Mouse (Mus musculus) midbrain, embryonic 14.5 days (tissue): Measurements from ENCODE around the gene Nckap5. TPM values are rescaled to one million over a fixed set of nuclear protein-coding genes. Genes with fewer than 3 reads are reported as not detected.

Experiments used
- ATAC-seq: fragments of 200-750 bp; cut with Nextera tagmentation; 2 replicates; pipeline ENCODE4 v1.8.0; 2017; ENCODE audit warnings: moderate number of reproducible peaks, moderate library complexity; ENCODE audit not compliant: low FRiP score, low TSS enrichment
- DNase-seq: peaks from one replicate; pipeline ENCODE4 v3.0.0-alpha.2; 2015
- H3K27ac ChIP-seq: fragments of 300-500 bp; sonication (generic); replicated peaks from 2 replicates; pipeline ENCODE4 v1.5.1; 2014; ENCODE audit warnings: mild to moderate bottlenecking, low read depth, low read length, moderate library complexity
- H3K27me3 ChIP-seq: fragments of 300-500 bp; sonication (generic); 2 replicates; pipeline ENCODE4 v1.6.1; 2014; ENCODE audit warnings: low read length, control low read depth, mixed read lengths; ENCODE audit not compliant: control insufficient read depth, insufficient read depth
- H3K36me3 ChIP-seq: fragments of 300-500 bp; sonication (generic); 2 replicates; pipeline ENCODE4 v1.6.1; 2014; ENCODE audit warnings: low read length, control low read depth; ENCODE audit not compliant: control insufficient read depth, insufficient read depth
- H3K4me1 ChIP-seq: fragments of 300-500 bp; sonication (generic); 2 replicates; pipeline ENCODE4 v1.6.1; 2014; ENCODE audit warnings: mild to moderate bottlenecking, antibody characterized with exemption, low read length, control low read depth; ENCODE audit not compliant: control insufficient read depth, insufficient read depth
- H3K4me2 ChIP-seq: fragments of 300-500 bp; sonication (generic); 2 replicates; pipeline ENCODE4 v1.6.1; 2014; ENCODE audit warnings: mild to moderate bottlenecking, low read length, moderate library complexity
- H3K4me3 ChIP-seq: fragments of 300-500 bp; sonication (generic); replicated peaks from 2 replicates; pipeline ENCODE4 v1.5.1; 2014; ENCODE audit warnings: low read depth, low read length
- H3K9ac ChIP-seq: fragments of 300-500 bp; sonication (generic); replicated peaks from 2 replicates; pipeline ENCODE4 v1.6.1; 2014; ENCODE audit warnings: mild to moderate bottlenecking, low read length, moderate library complexity
- H3K9me3 ChIP-seq: fragments of 300-500 bp; sonication (generic); 2 replicates; pipeline ENCODE4 v1.6.1; 2016; ENCODE audit warnings: low read length, control low read depth, mixed read lengths; ENCODE audit not compliant: control insufficient read depth
- WGBS: fragments of 180-500 bp; shearing (Covaris S2); extraction: QIAGEN DNeasy Blood & Tissue Kit; methylation state at CpG from one replicate; pipeline ENCODE4 v1.1.7; 2014; 5-methylcytosine and 5-hydroxymethylcytosine counted together
- polyA plus RNA-seq: library from polyadenylated mRNA; unstranded; fragments of >200 nt; fragmentation: Nextera tagmentation; extraction: Ambion mirVana; gene quantifications from 2 replicates; pipeline ENCODE4 v1.2.1, GENCODE M21; 2014

Gene Nckap5
- polyA plus RNA-seq, 1 experiment from 2014 or later, result 14.6 TPM

DNA sequence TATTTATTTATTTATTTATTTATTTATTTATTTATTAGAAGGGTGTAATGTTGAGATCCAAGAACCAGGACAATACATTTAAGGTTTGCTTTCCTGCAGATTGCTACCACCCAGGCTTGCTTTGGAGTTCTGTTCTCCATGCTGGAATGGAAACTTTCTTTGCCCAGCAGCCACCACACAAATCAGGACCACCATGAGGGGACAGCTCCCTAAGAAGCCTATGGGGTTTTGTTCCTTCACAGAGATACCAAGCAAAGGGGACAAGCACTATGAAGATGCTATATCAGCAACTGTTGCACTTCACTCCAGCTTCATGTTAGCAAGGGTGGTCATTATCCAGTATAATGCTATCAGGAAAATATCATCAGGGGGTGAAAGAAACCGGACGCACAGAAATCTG, 513.7 kb downstream of the Nckap5 start:
- DNase-seq, result peak; percentile 14

DNA sequence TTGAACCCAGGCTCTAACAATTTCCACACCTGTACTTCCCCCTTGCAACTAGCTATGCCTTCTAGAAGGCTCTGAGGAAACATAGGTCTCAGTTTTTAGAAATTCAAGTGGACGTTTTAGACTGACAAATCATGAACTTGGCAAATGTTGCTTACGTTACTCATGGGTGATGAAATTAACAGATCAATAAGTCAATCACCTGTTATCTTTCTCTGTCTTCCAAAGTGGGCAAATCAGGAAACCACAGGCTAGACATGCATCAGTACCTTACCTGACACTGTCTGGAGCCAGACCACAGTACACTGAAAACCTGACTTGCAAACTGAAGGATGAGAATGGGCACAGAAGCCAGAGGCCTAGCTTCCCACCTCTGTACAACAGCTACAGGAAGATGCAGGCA, 529.5 kb downstream of the Nckap5 start:
- H3K4me1 ChIP-seq, result no peaks in the 10 kb centered on the region
- no peaks in the 10 kb centered on the region for H3K36me3 ChIP-seq
- DNase-seq, result no peak
- no peak overlapping the region for H3K4me3 ChIP-seq
- H3K4me2 ChIP-seq, result no peak overlapping the region
- H3K9ac ChIP-seq, result no peak overlapping the region
- WGBS, result 91% methylated on average over 2 of the region's 2 CpGs
- H3K9me3 ChIP-seq, result no peaks in the 10 kb centered on the region
- H3K27ac ChIP-seq, result no peak overlapping the region
- no peak for ATAC-seq
- no peaks in the 10 kb centered on the region for H3K27me3 ChIP-seq

More for the DNA sequence above, 513.7 kb downstream of the Nckap5 start:
- no peak for ATAC-seq
- Histone ChIP-seq H3K4me3 (no peak overlapping the region), H3K4me1 (no peaks in the 10 kb centered on the region), H3K9ac (no peak overlapping the region), H3K27ac (no peak overlapping the region), H3K9me3 (no peaks in the 10 kb centered on the region), H3K36me3 (no peaks in the 10 kb centered on the region), H3K4me2 (no peak overlapping the region), H3K27me3 (no peaks in the 10 kb centered on the region)
- WGBS, result 87% methylated on average over 2 of the region's 2 CpGs

DNA sequence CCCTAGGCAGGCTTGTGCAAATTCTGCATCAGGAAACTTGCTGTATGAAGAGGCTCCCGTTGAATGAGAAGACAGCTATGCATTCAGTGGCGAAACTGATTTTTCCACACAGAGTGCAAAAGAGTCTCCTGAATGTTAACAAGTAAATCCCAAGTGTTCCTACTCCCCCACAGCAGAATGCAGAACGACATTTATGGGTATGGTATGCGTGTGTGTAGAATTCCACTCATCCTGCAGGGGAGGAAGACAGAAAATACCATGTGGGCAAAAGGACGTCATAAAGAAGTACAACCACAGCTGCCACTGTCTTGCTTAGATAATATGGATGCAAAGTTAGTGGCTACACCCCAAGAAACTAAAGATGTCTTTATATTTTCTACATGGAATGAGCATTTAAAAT, 565.7 kb downstream of the Nckap5 start:
- DNase-seq (peak; percentile 12), ATAC-seq (no peak)
- Histone ChIP-seq H3K27ac (no peak overlapping the region), H3K27me3 (no peaks in the 10 kb centered on the region), H3K4me3 (no peak overlapping the region), H3K4me1 (no peaks in the 10 kb centered on the region), H3K9ac (no peak overlapping the region), H3K36me3 (no peaks in the 10 kb centered on the region), H3K9me3 (no peaks in the 10 kb centered on the region), H3K4me2 (no peak overlapping the region)
- 62% methylated on average over 5 of the region's 5 CpGs for WGBS

DNA sequence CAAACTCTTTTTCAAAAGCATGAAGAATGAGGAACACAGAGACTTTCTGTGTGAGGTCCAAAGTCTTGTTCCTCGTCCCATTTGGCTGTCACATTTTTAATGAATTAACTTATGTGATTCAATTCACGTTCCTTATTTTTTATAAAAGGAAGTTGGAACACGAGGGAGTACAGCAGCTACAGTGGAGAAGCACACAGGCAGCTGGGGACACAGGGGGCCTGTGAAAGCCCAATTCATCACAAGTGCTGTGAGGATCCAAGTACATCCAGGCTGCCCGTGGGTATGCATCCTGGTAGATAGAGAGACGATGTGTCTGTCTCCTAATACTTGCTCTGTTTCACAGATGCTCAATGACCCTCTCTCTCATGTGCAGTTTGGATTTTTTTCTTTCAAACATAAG, 576.2 kb downstream of the Nckap5 start:
- Histone ChIP-seq H3K9me3 (no peaks in the 10 kb centered on the region), H3K9ac (no peak overlapping the region), H3K36me3 (no peaks in the 10 kb centered on the region), H3K27ac (no peak overlapping the region), H3K27me3 (no peaks in the 10 kb centered on the region), H3K4me1 (no peaks in the 10 kb centered on the region), H3K4me2 (no peak overlapping the region), H3K4me3 (no peak overlapping the region)
- 81% methylated on average over 5 of the region's 5 CpGs for WGBS
- ATAC-seq (no peak), DNase-seq (no peak)

DNA sequence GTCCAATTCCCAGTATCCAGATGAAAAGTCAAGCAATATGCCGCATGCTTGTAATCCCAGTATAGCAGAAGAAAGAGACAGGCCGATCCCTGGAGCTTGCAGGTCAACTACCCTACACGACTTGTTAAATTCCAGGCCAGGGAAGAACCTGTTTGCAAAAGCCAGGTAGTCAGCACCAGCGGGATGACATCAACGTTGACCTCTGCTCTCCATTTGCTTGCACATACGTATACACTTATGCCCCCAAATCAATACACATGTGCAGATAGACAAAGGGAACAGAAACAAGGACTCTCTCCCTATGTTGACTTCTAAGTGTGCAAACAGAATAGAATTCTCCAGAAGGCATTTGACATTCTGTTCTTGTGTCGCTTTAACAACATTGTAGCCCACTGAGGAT, 576.7 kb downstream of the Nckap5 start:
- H3K9me3 ChIP-seq, result no peaks in the 10 kb centered on the region
- no peak overlapping the region for H3K27ac ChIP-seq
- no peaks in the 10 kb centered on the region for H3K27me3 ChIP-seq
- H3K36me3 ChIP-seq, result no peaks in the 10 kb centered on the region
- H3K4me3 ChIP-seq, result no peak overlapping the region
- DNase-seq (no peak), ATAC-seq (no peak)
- H3K4me2 ChIP-seq, result no peak overlapping the region
- no peak overlapping the region for H3K9ac ChIP-seq
- WGBS, result 93% methylated on average over 7 of the region's 7 CpGs
- H3K4me1 ChIP-seq, result no peaks in the 10 kb centered on the region

DNA sequence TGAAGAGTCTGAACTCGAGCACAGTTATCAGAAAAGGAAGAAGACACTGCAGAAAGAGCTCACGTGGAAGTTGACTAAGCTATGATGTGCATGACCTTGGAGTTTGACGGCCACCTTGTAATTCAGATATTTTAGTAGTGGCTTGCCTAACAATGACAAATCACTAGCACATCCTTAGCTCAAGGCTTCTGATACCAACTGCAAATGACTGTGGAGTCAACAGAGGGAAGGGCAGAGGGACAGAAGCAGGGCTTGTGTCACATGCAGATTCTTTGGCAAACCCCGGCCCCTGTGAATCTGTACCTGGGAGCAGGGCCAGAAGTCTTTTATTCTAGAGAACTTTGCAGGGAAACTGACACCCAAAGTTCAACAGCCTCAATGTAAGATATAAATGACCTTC, 597.4 kb downstream of the Nckap5 start:
- no peak for ATAC-seq
- H3K27me3 ChIP-seq, result no peaks in the 10 kb centered on the region
- H3K9ac ChIP-seq, result no peak overlapping the region
- no peak overlapping the region for H3K4me2 ChIP-seq
- H3K27ac ChIP-seq, result no peak overlapping the region
- no peak for DNase-seq
- H3K4me1 ChIP-seq, result no peaks in the 10 kb centered on the region
- 91% methylated on average over 4 of the region's 4 CpGs for WGBS
- no peaks in the 10 kb centered on the region for H3K9me3 ChIP-seq
- no peaks in the 10 kb centered on the region for H3K36me3 ChIP-seq
- no peak overlapping the region for H3K4me3 ChIP-seq

DNA sequence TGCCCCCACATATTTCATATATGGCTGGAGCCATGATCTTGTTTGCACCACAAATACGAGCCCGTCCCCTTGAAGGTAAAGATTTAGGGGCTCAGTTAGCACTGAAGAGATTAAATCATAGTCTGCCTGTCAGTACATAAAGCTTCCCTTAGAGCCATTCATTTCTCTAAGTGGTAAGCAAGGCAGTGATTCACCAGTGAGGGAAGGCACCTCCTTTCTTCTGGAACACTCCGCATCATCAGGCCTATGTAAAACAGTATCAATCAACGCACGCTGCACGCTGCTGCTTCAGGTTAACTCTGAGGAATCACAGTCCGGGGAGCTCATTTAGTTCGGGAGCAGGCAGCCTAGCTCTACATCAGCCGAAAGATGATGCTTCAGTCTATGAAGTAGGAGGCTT, 599.4 kb downstream of the Nckap5 start:
- H3K9me3 ChIP-seq, result no peaks in the 10 kb centered on the region
- H3K4me2 ChIP-seq, result no peak overlapping the region
- no peaks in the 10 kb centered on the region for H3K4me1 ChIP-seq
- H3K27me3 ChIP-seq, result no peaks in the 10 kb centered on the region
- H3K36me3 ChIP-seq, result no peaks in the 10 kb centered on the region
- DNase-seq (no peak), ATAC-seq (no peak)
- no peak overlapping the region for H3K27ac ChIP-seq
- H3K9ac ChIP-seq, result no peak overlapping the region
- WGBS, result 80% methylated on average over 9 of the region's 9 CpGs
- H3K4me3 ChIP-seq, result no peak overlapping the region

DNA sequence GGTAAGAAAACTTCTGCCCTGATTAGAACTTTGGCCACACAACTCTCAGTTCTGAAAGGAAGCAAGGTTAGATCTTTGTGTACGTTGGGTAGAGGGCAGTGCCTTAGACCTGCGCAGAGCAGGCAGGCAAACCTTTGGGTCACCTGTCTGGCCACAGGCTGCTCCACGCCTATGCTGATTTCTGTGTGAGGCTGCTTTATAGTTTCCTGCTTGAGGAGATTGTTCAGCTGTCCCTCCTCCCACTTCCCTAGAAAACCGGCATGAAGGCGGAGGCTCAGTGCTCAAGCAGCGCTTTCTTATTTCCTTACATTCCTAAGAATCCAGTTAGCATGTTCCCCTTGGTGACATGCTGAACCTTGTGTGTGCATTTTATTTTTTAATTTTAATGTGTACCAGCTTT, 620.4 kb downstream of the Nckap5 start:
- H3K4me2 ChIP-seq, result no peak overlapping the region
- no peaks in the 10 kb centered on the region for H3K27me3 ChIP-seq
- 91% methylated on average over 6 of the region's 6 CpGs for WGBS
- no peak for ATAC-seq
- H3K4me3 ChIP-seq, result no peak overlapping the region
- no peaks in the 10 kb centered on the region for H3K36me3 ChIP-seq
- no peaks in the 10 kb centered on the region for H3K4me1 ChIP-seq
- H3K27ac ChIP-seq, result no peak overlapping the region
- no peak overlapping the region for H3K9ac ChIP-seq
- no peak for DNase-seq
- no peaks in the 10 kb centered on the region for H3K9me3 ChIP-seq

DNA sequence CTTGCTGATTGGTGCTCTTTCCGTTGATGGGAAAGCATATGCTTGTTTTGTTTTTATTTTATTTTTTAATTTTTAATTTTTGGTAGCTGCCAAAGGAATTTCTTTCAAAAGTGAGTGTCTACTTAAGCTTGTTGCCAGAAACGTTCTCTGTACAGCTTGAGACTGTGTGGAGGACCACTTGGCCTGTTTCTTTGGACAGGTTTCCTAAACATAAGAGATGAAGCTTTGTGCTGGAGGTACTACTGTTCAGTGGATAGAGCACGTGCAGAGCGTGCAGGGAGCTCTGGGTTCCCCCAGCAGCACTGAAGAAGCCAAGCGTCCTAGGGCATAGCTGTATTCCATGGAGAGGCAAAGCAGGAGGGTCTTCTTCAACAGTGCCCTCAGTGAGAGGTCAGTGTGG, 620.9 kb downstream of the Nckap5 start:
- DNase-seq, result no peak
- H3K4me1 ChIP-seq, result no peaks in the 10 kb centered on the region
- 91% methylated on average over 5 of the region's 5 CpGs for WGBS

More for the DNA sequence above, 620.9 kb downstream of the Nckap5 start:
- Histone ChIP-seq H3K9ac (no peak overlapping the region), H3K9me3 (no peaks in the 10 kb centered on the region), H3K27ac (no peak overlapping the region), H3K36me3 (no peaks in the 10 kb centered on the region), H3K4me2 (no peak overlapping the region), H3K27me3 (no peaks in the 10 kb centered on the region), H3K4me3 (no peak overlapping the region)
- no peak for ATAC-seq
